Mouse (Mus musculus) spleen, postnatal 4 days (tissue): Measurements from ENCODE around the gene Olfr356.

Experiments
- DNase-seq, 2 experiments: peaks; one replicate each; pipeline ENCODE4 v3.0.0; 2022; ENCODE audit warnings: low spot score in 2 of 2

Gene Olfr356

GRCm38 (mm10) chr2:36936821-36937220, at the start of gene Olfr356:
Olfr356 (plus strand) TSS chr2:36937121.
- no peak for DNase-seq

- no peak for DNase-seq
Measured at GRCm38 (mm10) chr2:36892836-36893235, 44.1 kb upstream of the Olfr356 start, which contains the start of gene Olfr353. Olfr353 (minus strand) TSS chr2:36892936.

- no peak for DNase-seq
Measured at GRCm38 (mm10) chr2:36897114-36897513, 39.8 kb upstream of the Olfr356 start.

DNA sequence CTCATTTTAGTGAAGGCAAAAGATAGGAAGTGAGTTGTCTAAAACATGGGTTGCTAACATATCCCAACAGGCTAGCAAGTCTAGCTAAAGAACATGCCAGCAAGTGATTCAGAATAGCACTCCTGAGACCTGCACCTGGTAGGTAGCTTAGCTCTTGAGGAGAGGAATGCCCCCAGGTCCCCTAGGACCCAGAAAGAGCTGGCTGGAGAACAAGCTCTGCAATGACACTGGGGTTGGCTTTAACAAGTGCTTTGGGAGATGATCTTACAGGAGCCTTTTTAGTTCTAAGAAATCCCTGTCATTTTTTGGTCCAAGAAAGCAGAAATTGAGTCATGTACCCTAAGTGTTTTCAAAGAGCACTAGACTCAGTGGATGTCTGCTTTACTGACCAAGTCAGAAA, 31.5 kb upstream of the Olfr356 start, which contains the start of gene Olfr354:
TSS of gene Olfr354 (plus strand) at position 301 of the 400 bp plus-strand sequence.
- DNase-seq = no peak

- DNase-seq = no peak
Measured at GRCm38 (mm10) chr2:36928797-36929196, 8.1 kb upstream of the Olfr356 start, which contains the start of gene Olfr355. Olfr355 (minus strand) TSS chr2:36928897.
